Mouse (Mus musculus): ENCODE data around the gene Smndc1. TPM values are rescaled to one million over a fixed set of nuclear protein-coding genes. Genes with fewer than 3 reads are reported as not detected.

Gene Smndc1
- polyA plus RNA-seq, 1 experiment from 2014 or later: 28.0 TPM

Other genes starting within 250 kb of the Smndc1 start
- gene Mxi1, start 80.1 kb downstream of the Smndc1 start, polyA plus RNA-seq (2015; fragmentation: Nextera tagmentation; extraction: Ambion mirVana): 28.7 and 40.7 TPM in 2 replicates
- gene Gm10197, start 18.8 kb downstream of the Smndc1 start, polyA plus RNA-seq (2015; fragmentation: Nextera tagmentation; extraction: Ambion mirVana): 3.5 TPM in 1 of 2 replicates, not detected in the other
- 9.0 and 11.5 TPM in 2 replicates for gene Dusp5, start 138.5 kb upstream of the Smndc1 start, polyA plus RNA-seq (2015; fragmentation: Nextera tagmentation; extraction: Ambion mirVana)
- gene Nutf2-ps1, start 198.5 kb upstream of the Smndc1 start, polyA plus RNA-seq (2015; fragmentation: Nextera tagmentation; extraction: Ambion mirVana): 260 and 349 TPM in 2 replicates
- 36.5 and 42.5 TPM in 2 replicates for gene Smc3, start 209.8 kb upstream of the Smndc1 start, polyA plus RNA-seq (2015; fragmentation: Nextera tagmentation; extraction: Ambion mirVana)

Measured in heart, embryonic 16.5 days (tissue).